Mouse (Mus musculus): ENCODE results near the gene Rtp4. TPM values are rescaled to one million over a fixed set of nuclear protein-coding genes. Genes with fewer than 3 reads are reported as not detected.
A peak's percentile ranks its signal among the peaks of the same experiment; 100 is the strongest.

The Rtp4 gene
- polyA plus RNA-seq, 1 experiment from 2014 or later = 4.0 TPM

DNA sequence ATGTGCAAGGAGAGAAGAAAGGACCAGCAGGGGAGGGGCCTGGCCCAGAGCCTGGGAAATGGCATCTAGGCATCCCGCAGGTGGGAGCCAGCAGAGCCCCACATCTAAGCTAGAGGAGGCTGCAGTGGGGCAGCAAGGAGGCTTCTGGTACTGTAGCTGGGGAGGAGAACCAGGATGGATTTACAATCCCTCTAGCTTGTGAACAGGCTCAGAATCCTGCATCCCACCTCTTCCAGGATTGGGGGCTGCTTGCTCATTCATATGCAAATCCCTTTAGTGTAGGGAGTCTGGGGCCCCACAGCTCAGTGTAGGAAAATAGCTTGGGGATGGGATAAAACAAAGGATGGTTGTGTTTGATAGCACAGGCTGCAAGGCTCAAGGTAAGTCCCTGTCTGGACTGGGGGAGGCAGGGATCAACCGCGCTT is 15.8 kb upstream of the Rtp4 start:
- H3K4me3 ChIP-seq (ENCODE audit: low read depth, low read length) = no peak overlapping the region
- DNase-seq (ENCODE audit: low spot score) (peak; percentile 78), ATAC-seq (peak; percentile 89)
- H3K4me2 ChIP-seq (ENCODE audit: low read length) = peak overlapping the region; percentile 26
- WGBS = 2% methylated on average over 3 of the region's 3 CpGs
- peaks cover 29% of the 10 kb centered on the region for H3K4me1 ChIP-seq (ENCODE audit: control insufficient read depth, insufficient read depth, low read length)
- H3K27ac ChIP-seq (ENCODE audit: low read depth, low read length) = peak overlapping the region; percentile 79
- H3K36me3 ChIP-seq (ENCODE audit: control insufficient read depth, insufficient read depth, low read length) = peaks cover 16% of the 10 kb centered on the region; the same call in 1 of the 2 replicates
- peak overlapping the region; percentile 37; the same call in 1 of the 2 replicates for H3K9ac ChIP-seq (ENCODE audit: low read length)
- H3K27me3 ChIP-seq (replicated peaks; ENCODE audit: control insufficient read depth, insufficient read depth, low read length) = no peaks in the 10 kb centered on the region
- H3K9me3 ChIP-seq (replicated peaks; ENCODE audit: control insufficient read depth, low read length) = no peaks in the 10 kb centered on the region

DNA sequence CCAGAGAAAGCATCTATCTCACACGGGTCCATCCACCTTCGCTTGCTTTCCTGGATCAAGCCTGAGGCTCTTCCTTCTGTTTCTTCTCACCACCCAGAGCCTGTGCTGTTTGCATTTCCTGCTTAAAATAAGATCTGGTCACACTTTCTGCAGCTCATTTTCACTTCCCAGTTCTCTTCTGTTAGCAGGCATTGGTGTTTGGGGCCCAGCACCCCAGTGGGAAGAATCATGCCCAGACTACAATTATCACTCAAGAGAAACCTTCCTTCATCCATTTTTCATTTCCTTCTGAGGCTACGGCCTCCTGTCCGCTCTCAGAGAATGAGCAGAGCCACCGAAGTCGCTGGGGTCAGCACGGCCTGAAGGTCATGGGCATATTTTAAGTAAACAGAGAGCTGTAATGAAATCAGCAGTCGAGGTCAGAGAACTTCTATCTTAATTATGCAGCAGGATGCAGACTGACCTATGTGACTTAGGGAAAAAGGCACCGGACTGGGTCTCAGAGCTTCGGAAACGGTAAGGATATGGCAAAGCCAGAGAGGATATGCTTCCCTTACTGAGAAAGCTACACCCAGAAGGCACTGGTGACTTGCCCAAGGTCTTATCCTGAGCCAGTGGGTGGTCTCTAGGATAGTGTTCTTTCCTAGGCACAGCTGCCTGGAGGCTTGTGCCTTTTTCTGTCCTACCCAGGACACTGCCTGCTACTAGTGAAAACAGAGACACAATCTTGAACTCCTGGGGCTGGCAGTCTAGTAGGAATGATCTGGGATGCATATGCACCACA is 14.0 kb upstream of the Rtp4 start:
- no peaks in the 10 kb centered on the region for H3K27me3 ChIP-seq (replicated peaks; ENCODE audit: control insufficient read depth, insufficient read depth, low read length)
- H3K36me3 ChIP-seq (ENCODE audit: control insufficient read depth, insufficient read depth, low read length) = peaks cover 28% of the 10 kb centered on the region
- H3K4me2 ChIP-seq (ENCODE audit: low read length) = no peak overlapping the region
- DNase-seq (ENCODE audit: low spot score) = no peak
- WGBS = 78% methylated on average over 11 of the region's 11 CpGs
- no peak overlapping the region for H3K4me3 ChIP-seq (ENCODE audit: low read depth, low read length)
- no peak for ATAC-seq
- H3K4me1 ChIP-seq (ENCODE audit: control insufficient read depth, insufficient read depth, low read length) = peaks cover 29% of the 10 kb centered on the region
- peak overlapping the region; percentile 79 for H3K27ac ChIP-seq (ENCODE audit: low read depth, low read length)
- H3K9ac ChIP-seq (ENCODE audit: low read length) = no peak overlapping the region
- no peaks in the 10 kb centered on the region for H3K9me3 ChIP-seq (replicated peaks; ENCODE audit: control insufficient read depth, low read length)

DNA sequence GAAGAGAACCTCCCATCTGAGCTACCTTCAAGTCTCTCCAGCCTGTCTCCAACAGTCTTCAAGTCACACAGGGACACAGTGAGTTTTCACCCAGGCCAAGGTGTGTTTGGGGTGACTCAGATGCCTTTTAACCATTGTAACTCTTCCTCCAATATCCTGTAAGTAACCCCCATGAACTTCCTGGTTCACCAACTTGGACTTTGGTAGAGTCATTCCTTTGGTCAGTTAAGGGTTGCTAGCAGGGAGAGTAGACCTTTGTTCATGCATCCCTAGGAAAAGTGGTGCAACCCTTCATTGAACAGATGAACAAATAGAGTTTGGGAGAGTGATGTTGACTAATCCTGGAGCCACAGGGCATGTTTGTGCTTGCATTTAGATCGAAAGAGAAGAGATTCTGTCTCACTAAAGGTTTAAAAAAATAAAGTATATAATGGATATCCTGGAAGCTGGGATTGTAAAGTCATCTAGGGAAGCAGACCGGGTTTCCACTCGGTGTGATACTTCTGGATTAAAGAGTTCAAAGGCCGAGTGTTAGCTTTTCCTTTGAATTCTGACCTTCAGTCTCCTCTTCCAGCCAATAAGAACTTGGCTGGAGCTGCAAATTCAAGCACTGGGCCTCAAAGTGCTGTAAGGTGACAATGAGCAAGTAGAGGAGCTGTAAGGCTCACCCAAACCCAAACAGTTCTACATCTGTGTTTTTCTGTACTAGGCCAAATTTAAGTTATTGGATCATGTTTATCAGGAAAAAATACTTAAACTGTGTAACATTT is 8.7 kb upstream of the Rtp4 start:
- H3K36me3 ChIP-seq (ENCODE audit: control insufficient read depth, insufficient read depth, low read length) = peaks cover 50% of the 10 kb centered on the region
- no peak overlapping the region for H3K4me3 ChIP-seq (ENCODE audit: low read depth, low read length)
- no peak for ATAC-seq
- no peaks in the 10 kb centered on the region for H3K9me3 ChIP-seq (replicated peaks; ENCODE audit: control insufficient read depth, low read length)
- H3K27me3 ChIP-seq (replicated peaks; ENCODE audit: control insufficient read depth, insufficient read depth, low read length) = no peaks in the 10 kb centered on the region
- DNase-seq (ENCODE audit: low spot score) = no peak
- WGBS = 82% methylated on average over 4 of the region's 4 CpGs
- H3K4me1 ChIP-seq (ENCODE audit: control insufficient read depth, insufficient read depth, low read length) = peaks cover 8% of the 10 kb centered on the region
- H3K27ac ChIP-seq (ENCODE audit: low read depth, low read length) = no peak overlapping the region
- no peak overlapping the region for H3K9ac ChIP-seq (ENCODE audit: low read length)
- H3K4me2 ChIP-seq (ENCODE audit: low read length) = no peak overlapping the region

DNA sequence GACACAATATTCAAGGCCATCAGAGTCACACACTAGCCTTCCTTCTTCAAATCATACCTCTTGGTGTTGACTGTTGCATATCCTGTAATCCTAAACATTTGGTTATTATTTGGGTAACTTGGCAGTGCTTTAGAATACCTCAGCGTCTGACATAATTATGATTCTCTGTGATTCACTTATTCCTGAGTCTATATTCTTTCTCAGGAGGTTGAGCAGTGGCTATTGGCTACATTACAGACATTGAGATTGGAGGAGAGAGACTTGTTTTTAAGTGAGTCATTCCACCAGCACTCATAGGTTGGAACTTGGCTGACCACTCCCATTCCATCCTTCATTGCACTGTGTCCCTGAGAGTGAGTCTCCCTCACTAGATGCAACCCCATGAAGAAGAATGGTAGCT is 6.7 kb upstream of the Rtp4 start:
- no peaks in the 10 kb centered on the region for H3K9me3 ChIP-seq (replicated peaks; ENCODE audit: control insufficient read depth, low read length)
- H3K9ac ChIP-seq (ENCODE audit: low read length) = no peak overlapping the region
- H3K27me3 ChIP-seq (replicated peaks; ENCODE audit: control insufficient read depth, insufficient read depth, low read length) = no peaks in the 10 kb centered on the region
- H3K4me2 ChIP-seq (ENCODE audit: low read length) = no peak overlapping the region
- 96% methylated on average over 1 of the region's 1 CpGs for WGBS
- no peak overlapping the region for H3K4me3 ChIP-seq (ENCODE audit: low read depth, low read length)
- peaks cover 26% of the 10 kb centered on the region for H3K4me1 ChIP-seq (ENCODE audit: control insufficient read depth, insufficient read depth, low read length)
- ATAC-seq = no peak
- peaks cover 50% of the 10 kb centered on the region for H3K36me3 ChIP-seq (ENCODE audit: control insufficient read depth, insufficient read depth, low read length)
- no peak overlapping the region for H3K27ac ChIP-seq (ENCODE audit: low read depth, low read length)
- no peak for DNase-seq (ENCODE audit: low spot score)

DNA sequence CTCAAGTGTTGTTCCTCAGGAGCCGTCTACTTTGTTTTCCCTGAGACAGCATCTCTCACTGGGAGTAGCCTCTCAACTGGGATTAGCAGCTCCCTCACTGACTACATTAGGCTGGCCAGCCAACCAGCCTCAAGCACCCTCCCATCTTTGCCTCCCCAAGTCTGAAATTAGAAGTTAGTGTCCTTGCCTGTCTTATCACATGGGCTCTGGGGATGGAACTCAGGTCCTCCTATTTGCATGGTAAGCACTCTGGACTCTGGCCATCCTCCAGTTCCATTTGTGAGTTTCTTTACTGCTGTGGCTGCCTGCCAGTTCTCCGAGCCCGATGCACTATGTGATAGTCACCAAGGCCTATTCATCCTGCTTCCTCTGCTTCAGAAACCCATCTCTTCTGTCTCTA is 4.3 kb upstream of the Rtp4 start:
- Histone ChIP-seq H3K27me3 (replicated peaks; ENCODE audit: control insufficient read depth, insufficient read depth, low read length) (no peaks in the 10 kb centered on the region), H3K4me3 (ENCODE audit: low read depth, low read length) (no peak overlapping the region), H3K36me3 (ENCODE audit: control insufficient read depth, insufficient read depth, low read length) (peaks cover 33% of the 10 kb centered on the region), H3K9ac (ENCODE audit: low read length) (no peak overlapping the region), H3K4me2 (ENCODE audit: low read length) (peak overlapping the region; percentile 27), H3K9me3 (replicated peaks; ENCODE audit: control insufficient read depth, low read length) (no peaks in the 10 kb centered on the region), H3K27ac (ENCODE audit: low read depth, low read length) (peak overlapping the region; percentile 44; the same call in 1 of the 2 replicates), H3K4me1 (ENCODE audit: control insufficient read depth, insufficient read depth, low read length) (peaks cover 29% of the 10 kb centered on the region)
- DNase-seq (ENCODE audit: low spot score) (peak; percentile 75), ATAC-seq (no peak)
- 35% methylated on average over 3 of the region's 3 CpGs for WGBS

DNA sequence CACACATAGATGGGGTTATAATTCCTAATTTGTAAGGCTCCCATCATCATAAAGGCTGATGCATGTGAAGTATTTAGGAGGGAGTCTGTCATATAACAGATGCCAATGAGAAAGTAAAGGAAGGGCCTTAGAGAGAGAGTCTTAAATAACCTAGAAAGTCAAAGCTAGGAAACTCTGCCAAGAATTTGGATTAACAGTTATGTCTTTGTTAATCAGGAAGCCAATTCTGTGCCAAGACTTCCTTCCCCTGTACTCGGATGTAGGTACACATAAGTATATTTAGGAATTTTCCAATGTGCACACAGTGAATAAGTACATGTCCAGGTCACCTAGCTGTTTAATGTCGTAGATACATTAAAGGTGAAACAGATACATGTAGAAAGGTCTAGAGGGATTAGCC is 3.5 kb upstream of the Rtp4 start:
- no peak for ATAC-seq
- Histone ChIP-seq H3K27me3 (replicated peaks; ENCODE audit: control insufficient read depth, insufficient read depth, low read length) (no peaks in the 10 kb centered on the region), H3K9ac (ENCODE audit: low read length) (no peak overlapping the region), H3K9me3 (replicated peaks; ENCODE audit: control insufficient read depth, low read length) (no peaks in the 10 kb centered on the region), H3K4me3 (ENCODE audit: low read depth, low read length) (no peak overlapping the region), H3K36me3 (ENCODE audit: control insufficient read depth, insufficient read depth, low read length) (peaks cover 25% of the 10 kb centered on the region), H3K27ac (ENCODE audit: low read depth, low read length) (peak overlapping the region; percentile 95; the same call in 1 of the 2 replicates), H3K4me1 (ENCODE audit: control insufficient read depth, insufficient read depth, low read length) (peaks cover 37% of the 10 kb centered on the region), H3K4me2 (ENCODE audit: low read length) (peak overlapping the region; percentile 58)
- WGBS = 46% methylated on average over 2 of the region's 2 CpGs
- peak; percentile 57 for DNase-seq (ENCODE audit: low spot score)

DNA sequence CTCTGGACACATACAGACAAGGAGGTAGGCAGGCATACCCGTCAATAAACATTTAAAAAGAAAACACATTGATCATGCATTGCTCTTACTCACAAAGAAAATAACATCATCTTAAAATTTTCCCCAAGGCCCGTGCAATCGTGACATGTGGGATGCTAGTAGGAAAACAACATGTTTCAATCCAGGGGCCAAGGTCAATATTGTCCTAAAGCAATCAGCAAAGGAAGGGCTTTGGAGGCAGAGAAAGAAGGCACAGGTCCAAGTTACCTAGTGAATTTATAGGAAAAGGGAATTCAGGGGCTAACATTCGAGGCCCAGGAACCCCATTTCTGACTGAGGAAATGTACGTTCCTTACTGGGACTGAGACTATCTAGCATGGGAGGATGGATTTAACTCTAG is 2.9 kb upstream of the Rtp4 start:
- Histone ChIP-seq H3K36me3 (ENCODE audit: control insufficient read depth, insufficient read depth, low read length) (peaks cover 19% of the 10 kb centered on the region), H3K4me2 (ENCODE audit: low read length) (peak overlapping the region; percentile 58), H3K9ac (ENCODE audit: low read length) (peak overlapping the region; percentile 57; the same call in 1 of the 2 replicates), H3K27me3 (replicated peaks; ENCODE audit: control insufficient read depth, insufficient read depth, low read length) (no peaks in the 10 kb centered on the region), H3K4me3 (ENCODE audit: low read depth, low read length) (peak overlapping the region; percentile 49), H3K4me1 (ENCODE audit: control insufficient read depth, insufficient read depth, low read length) (peaks cover 42% of the 10 kb centered on the region), H3K9me3 (replicated peaks; ENCODE audit: control insufficient read depth, low read length) (no peaks in the 10 kb centered on the region), H3K27ac (ENCODE audit: low read depth, low read length) (peak overlapping the region; percentile 95)
- DNase-seq (ENCODE audit: low spot score) (no peak), ATAC-seq (no peak)
- 80% methylated on average over 5 of the region's 5 CpGs for WGBS

DNA sequence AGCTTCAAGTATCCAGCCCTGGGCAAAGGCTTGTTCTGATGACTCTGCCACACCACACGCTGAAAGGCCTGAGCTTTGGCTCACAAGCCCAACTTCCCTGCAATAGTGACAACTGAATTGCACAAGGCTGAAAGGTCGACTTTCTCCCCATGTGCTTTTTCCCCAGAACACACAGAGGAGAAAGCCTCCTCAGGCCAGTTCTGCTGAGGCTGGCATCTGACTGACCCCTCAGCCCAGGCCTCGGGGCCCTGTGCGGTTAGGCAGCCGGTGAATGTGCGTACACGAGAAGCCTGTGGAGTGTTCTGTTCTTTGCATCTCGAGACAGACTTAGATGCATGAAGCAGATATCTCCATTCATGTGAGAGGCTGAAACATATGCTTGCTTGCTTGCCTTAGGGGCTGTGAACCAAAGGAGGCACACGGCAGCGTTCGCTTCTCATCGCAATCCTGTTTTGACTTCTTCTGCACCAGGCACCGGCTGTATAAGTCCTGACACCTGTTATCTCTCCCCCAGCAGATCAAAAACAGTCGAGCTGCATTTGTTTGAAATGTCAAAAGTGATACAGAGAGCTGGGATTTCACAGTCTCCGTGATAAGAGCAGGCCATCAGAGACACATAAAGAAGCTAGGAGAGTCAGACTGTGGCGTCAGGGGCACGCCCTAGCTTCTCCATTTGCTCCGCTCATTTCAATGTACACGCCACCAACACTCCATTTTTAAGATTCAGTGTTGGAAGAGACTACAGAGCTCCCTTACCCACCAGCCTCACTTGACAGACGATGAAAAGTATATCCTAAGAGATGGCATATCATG is 2.1 kb upstream of the Rtp4 start:
- WGBS = 35% methylated on average over 20 of the region's 20 CpGs
- Histone ChIP-seq H3K4me3 (ENCODE audit: low read depth, low read length) (peak overlapping the region; percentile 49), H3K27me3 (replicated peaks; ENCODE audit: control insufficient read depth, insufficient read depth, low read length) (no peaks in the 10 kb centered on the region), H3K36me3 (ENCODE audit: control insufficient read depth, insufficient read depth, low read length) (peaks cover 12% of the 10 kb centered on the region; the same call in 1 of the 2 replicates), H3K4me2 (ENCODE audit: low read length) (peak overlapping the region; percentile 58), H3K27ac (ENCODE audit: low read depth, low read length) (peak overlapping the region; percentile 95), H3K9ac (ENCODE audit: low read length) (peak overlapping the region; percentile 57), H3K4me1 (ENCODE audit: control insufficient read depth, insufficient read depth, low read length) (peaks cover 48% of the 10 kb centered on the region), H3K9me3 (replicated peaks; ENCODE audit: control insufficient read depth, low read length) (no peaks in the 10 kb centered on the region)
- ATAC-seq = peak; percentile 74
- DNase-seq (ENCODE audit: low spot score) = peak; percentile 80
